Comparison of ENCODE assay signal across 8 mouse cellular contexts in genomic region chr16:10991737-10992089, GRCm38 (mm10).
DNase-seq lines count a peak whose midpoint lies in the region; ATAC-seq and TF ChIP-seq lines count a peak whose summit lies in the region.

No protein-coding gene starts in this region.

- 48% methylated on average over 5 of the region's 5 CpGs for WGBS in lung, embryonic 14.5 days
- WGBS in limb, embryonic 13.5 days: 58% methylated on average over 5 of the region's 5 CpGs
- WGBS in olfactory bulb, adult 2 months: 65% methylated on average over 5 of the region's 5 CpGs

- TF ChIP-seq POLR2A in olfactory bulb, adult 2 months (IDR thresholded peaks at IDR 0.05; ENCODE audit: insufficient read depth, low read depth, low read length): no peak

- H3K4me3 ChIP-seq in lung, embryonic 14.5 days (ENCODE audit: low read depth, low read length): peak overlapping the region; percentile 79
- peak overlapping the region; percentile 83 for H3K4me3 ChIP-seq in limb, embryonic 13.5 days
- peak overlapping the region; percentile 82 for H3K4me3 ChIP-seq in olfactory bulb, adult 2 months (ENCODE audit: insufficient read depth, low read depth, low read length)

- DNase-seq in lung, embryonic 14.5 days: peak; percentile 34
- no peak for DNase-seq in lung, postnatal 14 days
- DNase-seq in cerebellum, postnatal 10 days: no peak
- no peak for DNase-seq in T-cell, adult 2 months (ENCODE audit: low spot score)
- no peak for DNase-seq in left cerebral cortex, postnatal 36 days (ENCODE audit: low spot score in 2 of 2)

- H3K9me3 ChIP-seq in lung, embryonic 14.5 days (ENCODE audit: low read depth, low read length): no peaks in the 10 kb centered on the region
- peaks cover 7% of the 10 kb centered on the region; the same call in 1 of the 2 replicates for H3K9me3 ChIP-seq in limb, embryonic 13.5 days

- intact Hi-C loops in left cerebral cortex, postnatal 36 days (cut with DNase I): no loop called here

- peaks cover 10% of the 10 kb centered on the region; the same call in 1 of the 2 replicates for H3K36me3 ChIP-seq in lung, embryonic 14.5 days (ENCODE audit: insufficient read depth)
- peaks cover 22% of the 10 kb centered on the region for H3K36me3 ChIP-seq in limb, embryonic 13.5 days

- no peaks in the 10 kb centered on the region; the same call in 1 of the 2 replicates for H3K4me1 ChIP-seq in lung, embryonic 14.5 days (ENCODE audit: insufficient read depth)
- peaks cover 20% of the 10 kb centered on the region for H3K4me1 ChIP-seq in limb, embryonic 13.5 days
- H3K4me1 ChIP-seq in olfactory bulb, adult 2 months (ENCODE audit: control insufficient read depth, insufficient read depth, low read length): peaks cover 11% of the 10 kb centered on the region

- no peaks in the 10 kb centered on the region for H3K27me3 ChIP-seq in lung, embryonic 14.5 days (ENCODE audit: insufficient read depth, low read length)
- H3K27me3 ChIP-seq in limb, embryonic 13.5 days: no peaks in the 10 kb centered on the region

- H3K9ac ChIP-seq in lung, embryonic 14.5 days: peak overlapping the region; percentile 89
- H3K9ac ChIP-seq in limb, embryonic 13.5 days: peak overlapping the region; percentile 88

- ATAC-seq in lung, embryonic 14.5 days (ENCODE audit: insufficient read depth): no peak
- 0 out of 2 replicates have a peak, but pooled peaks have one; percentile 4 for ATAC-seq in erythroblast, adult 5-6 weeks (replicated peaks; ENCODE audit: low FRiP score, poor library complexity, severe bottlenecking)
- no peak for ATAC-seq in limb, embryonic 13.5 days (ENCODE audit: low FRiP score, low read depth)

- H3K4me2 ChIP-seq in lung, embryonic 14.5 days: peak overlapping the region; percentile 77
- peak overlapping the region; percentile 77 for H3K4me2 ChIP-seq in limb, embryonic 13.5 days (replicated peaks)

- peak overlapping the region; percentile 91; the same call in 1 of the 2 replicates for H3K27ac ChIP-seq in lung, embryonic 14.5 days (ENCODE audit: low read depth)
- H3K27ac ChIP-seq in limb, embryonic 13.5 days: 0 out of 2 replicates have a peak overlapping the region, but pooled peaks have one; percentile 23
- H3K27ac ChIP-seq in olfactory bulb, adult 2 months (ENCODE audit: insufficient read depth, low read depth, low read length): no peak overlapping the region

- peak; percentile 26 for TF ChIP-seq CTCF in lung, embryonic 14.5 days (IDR thresholded peaks at IDR 0.05; ENCODE audit: low read depth)
- no peak for TF ChIP-seq CTCF in olfactory bulb, adult 2 months (IDR thresholded peaks at IDR 0.05; ENCODE audit: insufficient read depth, low read depth, low read length)
